Mouse (Mus musculus): ENCODE measurements around the gene Spns3.

DNA sequence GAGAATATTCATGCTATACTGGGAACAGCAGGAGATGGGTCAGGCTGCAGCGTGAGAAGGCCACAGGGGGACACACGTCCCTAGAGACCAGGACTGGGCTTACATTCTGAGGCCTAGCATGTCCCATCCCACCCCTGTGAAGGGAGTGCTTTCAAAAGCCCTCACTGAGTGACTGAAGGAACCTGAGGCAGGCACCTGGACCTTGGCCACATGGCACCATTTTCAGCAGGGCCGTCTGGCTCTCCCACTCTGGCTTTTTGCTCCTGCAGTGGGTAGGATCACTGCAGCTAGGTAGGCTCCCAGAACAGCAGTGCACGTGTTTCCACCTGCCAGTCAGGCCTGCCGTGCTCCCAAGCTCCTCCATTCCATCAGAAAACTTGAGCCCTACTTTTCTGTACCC, 81.8 kb downstream of the Spns3 start:
- TF ChIP-seq POLR2A (IDR thresholded peaks at IDR 0.05; ENCODE audit: insufficient read depth, low read depth, low read length): no peak
- no peak for TF ChIP-seq CTCF (IDR thresholded peaks at IDR 0.05; ENCODE audit: insufficient read depth, low read depth, low read length)

Data from olfactory bulb, adult 2 months (tissue).